Mouse (Mus musculus): ENCODE results near the gene Hrh2.

DNA sequence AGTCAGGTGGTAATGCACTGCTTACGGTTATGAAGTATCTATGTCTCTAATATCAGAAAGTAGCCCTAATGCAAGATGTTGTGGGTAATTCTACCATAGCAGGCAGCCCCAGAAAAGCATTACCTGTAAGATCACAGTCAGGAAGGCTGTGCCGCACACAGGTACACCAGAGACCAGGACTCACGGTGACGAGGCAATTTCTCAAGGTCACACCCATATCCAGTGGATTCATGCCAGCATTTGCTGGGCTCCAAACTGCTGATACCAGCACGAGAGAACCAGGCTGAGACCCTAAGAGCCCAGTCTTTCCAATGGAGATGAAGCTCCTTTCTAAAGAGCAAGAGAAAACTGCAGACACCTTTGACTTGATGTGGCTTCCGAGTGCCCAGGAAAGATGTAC lies 10.6 kb upstream of the Hrh2 start:
- no peak for TF ChIP-seq CTCF (IDR thresholded peaks at IDR 0.05; ENCODE audit: borderline replicate concordance, extremely low read depth, insufficient read depth, insufficient read length)
- no peak for TF ChIP-seq POLR2A (IDR thresholded peaks at IDR 0.05; ENCODE audit: borderline replicate concordance, extremely low read depth, insufficient read depth, insufficient read length, poor library complexity, severe bottlenecking)
